Mouse (Mus musculus) MEL (cell line): ENCODE data around the gene Dyrk1a. TPM values are rescaled to one million over a fixed set of nuclear protein-coding genes. Genes with fewer than 3 reads are reported as not detected.

Experiments
- DNase-seq: peaks from one replicate; pipeline ENCODE4 v3.0.0; 2011; ENCODE audit warnings: low read depth, low spot score
- H3K27ac ChIP-seq: 2 replicates; pipeline ENCODE4 v1.5.1; 2012; ENCODE audit warnings: low read depth, mild to moderate bottlenecking, control low read depth, low read length, moderate library complexity; ENCODE audit not compliant: control insufficient read depth
- H3K27me3 ChIP-seq, 2 experiments: fragments of 150-350 bp in 1 of 2; sonication (generic) in 1 of 2; 2 replicates each; pipeline ENCODE4 v1.6.1; 2012; ENCODE audit warnings: low read length in 2 of 2, mild to moderate bottlenecking in 2 of 2, improper control_type of control experiment in 1 of 2, moderate library complexity in 1 of 2; ENCODE audit not compliant: insufficient read depth in 2 of 2, control insufficient read depth in 1 of 2
- H3K36me3 ChIP-seq, 2 experiments: 2 replicates each; pipeline ENCODE4 v1.6.1; 2012 to 2014; ENCODE audit warnings: low read length in 2 of 2, improper control_type of control experiment in 1 of 2, inconsistent platforms in 1 of 2, mild to moderate bottlenecking in 1 of 2; ENCODE audit not compliant: insufficient read depth in 2 of 2, control insufficient read depth in 1 of 2
- H3K4me1 ChIP-seq, 2 experiments: fragments of 150-350 bp in 1 of 2; sonication (generic) in 1 of 2; 2 replicates each; pipeline ENCODE4 v1.6.1; 2012; ENCODE audit warnings: low read length in 2 of 2, improper control_type of control experiment in 1 of 2, mild to moderate bottlenecking in 1 of 2; ENCODE audit not compliant: insufficient read depth in 2 of 2, control insufficient read depth in 1 of 2
- H3K4me3 ChIP-seq, 2 experiments: fragments of 150-350 bp in 1 of 2; sonication (generic) in 1 of 2; 2 replicates each; pipeline ENCODE4 v1.5.1; 2012; ENCODE audit warnings: low read depth in 2 of 2, low read length in 2 of 2, mild to moderate bottlenecking in 2 of 2, moderate library complexity in 2 of 2, control low read depth in 1 of 2, improper control_type of control experiment in 1 of 2; ENCODE audit not compliant: control insufficient read depth in 1 of 2, insufficient read depth in 1 of 2
- H3K79me2 ChIP-seq: 2 replicates; pipeline ENCODE4 v1.6.1; 2012; ENCODE audit warnings: mild to moderate bottlenecking, low read length, moderate library complexity; ENCODE audit not compliant: control insufficient read depth, poor library complexity, insufficient read depth
- H3K9ac ChIP-seq: 2 replicates; pipeline ENCODE4 v1.6.1; 2012; ENCODE audit warnings: low read depth, mild to moderate bottlenecking, control low read depth, low read length, moderate library complexity; ENCODE audit not compliant: control insufficient read depth, poor library complexity, severe bottlenecking
- H3K9me3 ChIP-seq: fragments of 150-350 bp; sonication (generic); replicated peaks from 2 replicates; pipeline ENCODE4 v1.6.1; 2012; ENCODE audit warnings: mild to moderate bottlenecking, low read length, improper control_type of control experiment, moderate library complexity; ENCODE audit not compliant: insufficient read depth
- CHD1 ChIP-seq: IDR thresholded peaks from 2 replicates; pipeline ENCODE4 v1.6.1; 2012; ENCODE audit warnings: low read depth, mild to moderate bottlenecking, inconsistent platforms, low read length, improper control_type of control experiment
- CHD2 ChIP-seq: IDR thresholded peaks from 2 replicates; pipeline ENCODE4 v1.6.1; 2011; ENCODE audit warnings: low read length, improper control_type of control experiment
- CTCF ChIP-seq, 3 experiments: IDR thresholded peaks in 2 of 3; conservative IDR thresholded peaks in 1 of 3; 2 replicates each; pipeline ENCODE4 v1.5.1; 2011 to 2012; ENCODE audit warnings: low read length in 3 of 3, low read depth in 2 of 3, mild to moderate bottlenecking in 2 of 3, improper control_type of control experiment in 1 of 3, inconsistent platforms in 1 of 3, mixed read lengths in 1 of 3, moderate library complexity in 1 of 3; ENCODE audit not compliant: control insufficient read depth in 1 of 3, insufficient read depth in 1 of 3, poor library complexity in 1 of 3, severe bottlenecking in 1 of 3
- ELF1 ChIP-seq: IDR thresholded peaks from 2 replicates; pipeline ENCODE4 v1.6.1; 2014; ENCODE audit warnings: low read depth, mild to moderate bottlenecking, inconsistent platforms, low read length, improper control_type of control experiment, moderate library complexity
- ETS1 ChIP-seq: IDR thresholded peaks from 2 replicates; pipeline ENCODE4 v1.6.1; 2012; ENCODE audit warnings: low read depth, mild to moderate bottlenecking, inconsistent platforms, low read length, improper control_type of control experiment, moderate library complexity
- GABPA ChIP-seq: IDR thresholded peaks from 2 replicates; pipeline ENCODE4 v1.6.1; 2012; ENCODE audit warnings: low read depth, mild to moderate bottlenecking, inconsistent platforms, low read length, improper control_type of control experiment, moderate library complexity
- HCFC1 ChIP-seq: IDR thresholded peaks from 2 replicates; pipeline ENCODE4 v1.6.1; 2012; ENCODE audit warnings: low read depth, mild to moderate bottlenecking, inconsistent platforms, low read length, improper control_type of control experiment, moderate library complexity
- MYB ChIP-seq: IDR thresholded peaks from 2 replicates; pipeline ENCODE4 v1.6.1; 2011; ENCODE audit warnings: mild to moderate bottlenecking, low read depth, low read length, improper control_type of control experiment
- MYC ChIP-seq: IDR thresholded peaks from 2 replicates; pipeline ENCODE4 v1.6.1; 2011; ENCODE audit warnings: low read depth, mild to moderate bottlenecking, low read length, improper control_type of control experiment, moderate library complexity
- NRF1 ChIP-seq: IDR thresholded peaks from 2 replicates; pipeline ENCODE4 v1.6.1; 2014; ENCODE audit warnings: low read depth, mild to moderate bottlenecking, inconsistent platforms, low read length, improper control_type of control experiment, moderate library complexity; ENCODE audit not compliant: poor library complexity, insufficient read depth, severe bottlenecking
- POLR2AphosphoS5 ChIP-seq: IDR thresholded peaks from 2 replicates; pipeline ENCODE4 v1.6.1; 2012; ENCODE audit warnings: low read depth, borderline replicate concordance, mild to moderate bottlenecking, inconsistent platforms, low read length, moderate library complexity, mixed read lengths
- RAD21 ChIP-seq: IDR thresholded peaks from 2 replicates; pipeline ENCODE4 v1.6.1; 2011; ENCODE audit warnings: mild to moderate bottlenecking, low read depth, low read length, improper control_type of control experiment
- RCOR1 ChIP-seq: IDR thresholded peaks from 2 replicates; pipeline ENCODE4 v1.6.1; 2012; ENCODE audit warnings: low read depth, mild to moderate bottlenecking, inconsistent platforms, low read length, improper control_type of control experiment
- SIN3A ChIP-seq: IDR thresholded peaks from 2 replicates; pipeline ENCODE4 v1.6.1; 2012; ENCODE audit warnings: low read length, improper control_type of control experiment, inconsistent platforms
- UBTF ChIP-seq: IDR thresholded peaks from 2 replicates; pipeline ENCODE4 v1.6.1; 2012; ENCODE audit warnings: low read depth, mild to moderate bottlenecking, inconsistent platforms, low read length, improper control_type of control experiment, moderate library complexity, borderline replicate concordance; ENCODE audit not compliant: insufficient read depth
- USF2 ChIP-seq, 2 experiments: IDR thresholded peaks; 2 replicates each; pipeline ENCODE4 v1.6.1; 2011 to 2012; ENCODE audit warnings: improper control_type of control experiment in 2 of 2, low read length in 2 of 2, borderline replicate concordance in 1 of 2, inconsistent platforms in 1 of 2, low read depth in 1 of 2, mild to moderate bottlenecking in 1 of 2; ENCODE audit not compliant: insufficient read depth in 1 of 2
- polyA plus RNA-seq, 2 experiments: library from polyadenylated mRNA; stranded (reverse) in 1 of 2; unstranded in 1 of 2; fragments of >175 nt in 1 of 2; fragments of >200 nt in 1 of 2; gene quantifications; 2 replicates each; pipeline versions ENCODE4 v1.2.1 to v1.2.4; 2012; ENCODE audit warnings: low replicate concordance in 2 of 2, low read depth in 1 of 2; ENCODE audit not compliant: insufficient read length in 2 of 2, insufficient read depth in 1 of 2, missing spikeins in 1 of 2
- total RNA-seq: library from RNA; depleted of rRNA; stranded (reverse); fragments of 300-350 nt; gene quantifications from 2 replicates; pipeline ENCODE4 v1.2.3, GENCODE M21; 2012

The Dyrk1a gene
- total and polyA plus RNA-seq, 3 experiments, result 22.6 to 126 (median 34.7) TPM

DNA sequence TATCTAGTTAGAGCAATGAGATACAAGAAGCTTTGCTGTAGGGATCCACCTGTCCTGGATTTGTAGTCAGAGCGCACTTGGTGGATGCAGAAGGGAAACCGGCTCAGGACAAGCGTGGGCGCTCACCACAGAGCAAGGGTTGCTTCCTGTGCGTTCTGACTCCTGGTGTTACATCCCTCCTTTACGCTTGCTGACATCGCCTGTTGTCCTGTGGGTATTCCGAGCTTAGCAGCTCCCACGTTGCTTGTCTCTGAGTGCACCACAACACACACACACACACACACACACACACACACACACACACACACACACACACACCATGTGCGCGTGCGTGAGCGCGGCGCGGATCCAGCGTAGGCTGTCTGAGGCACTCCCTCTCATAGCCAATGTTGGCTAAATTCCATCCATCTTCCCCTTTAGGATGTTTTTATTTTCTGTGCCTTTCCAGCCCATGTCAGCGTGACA is 155.0 kb downstream of the Dyrk1a start:
- Histone ChIP-seq H3K36me3 (no peaks in the 10 kb centered on the region), H3K79me2 (no peaks in the 10 kb centered on the region), H3K27me3 (no peaks in the 10 kb centered on the region; a peak in 1 of 4 replicates), H3K27ac (peak overlapping the region; percentile 2), H3K4me3 (peak overlapping the region; percentile 55 to 70), H3K4me1 (no peaks in the 10 kb centered on the region), H3K9me3 (no peaks in the 10 kb centered on the region), H3K9ac (peak overlapping the region; percentile 47)
- no peak for TF ChIP-seq MYB
- no peak for TF ChIP-seq RCOR1
- no peak for TF ChIP-seq POLR2AphosphoS5
- no peak for TF ChIP-seq ETS1
- no peak for TF ChIP-seq ELF1
- no peak for TF ChIP-seq GABPA
- TF ChIP-seq CHD2, result no peak
- peak; percentile 58 for TF ChIP-seq NRF1
- TF ChIP-seq USF2 (IDR thresholded peaks at IDR 0.05; ENCODE audit: borderline replicate concordance in 1 of 2, insufficient read depth in 1 of 2, low read depth in 1 of 2, low read length in 2 of 2), result no peak
- TF ChIP-seq HCFC1, result no peak
- TF ChIP-seq MYC, result 0 out of 2 replicates have a peak, but pooled peaks have one; percentile 51
- TF ChIP-seq SIN3A, result peak; percentile 11; the same call in 1 of the 2 replicates
- peak; percentile 56 for DNase-seq

DNA sequence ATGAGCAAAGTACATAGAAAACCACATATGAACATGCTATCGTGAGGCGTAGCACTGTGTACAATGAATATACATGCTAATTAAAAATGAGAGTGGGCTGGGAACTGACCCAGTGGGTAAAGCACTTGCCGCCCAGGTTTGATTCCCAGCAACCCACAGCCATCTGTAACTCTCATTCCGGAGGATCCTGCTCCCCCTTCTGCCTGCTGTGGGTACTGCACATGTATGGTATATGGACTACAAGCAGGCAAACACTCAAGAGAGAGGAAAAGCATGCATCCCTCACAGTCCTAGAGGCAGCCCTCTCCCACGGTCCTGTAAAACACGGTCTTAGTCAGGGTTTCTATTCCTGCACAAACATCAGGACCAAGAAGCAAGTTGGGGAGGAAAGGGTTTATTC is 159.4 kb downstream of the Dyrk1a start:
- no peaks in the 10 kb centered on the region for H3K79me2 ChIP-seq
- H3K27ac ChIP-seq, result no peak overlapping the region
- no peaks in the 10 kb centered on the region; a peak in 1 of 4 replicates for H3K27me3 ChIP-seq
- no peaks in the 10 kb centered on the region for H3K9me3 ChIP-seq
- no peaks in the 10 kb centered on the region for H3K4me1 ChIP-seq
- TF ChIP-seq RAD21, result peak; percentile 5
- TF ChIP-seq CHD1, result no peak
- TF ChIP-seq CTCF (IDR thresholded peaks at IDR 0.05 in 2 of 3, conservative IDR thresholded peaks at IDR 0.05 in 1 of 3; ENCODE audit: control insufficient read depth in 1 of 3, insufficient read depth in 1 of 3, low read depth in 2 of 3, low read length in 3 of 3, poor library complexity in 1 of 3, severe bottlenecking in 1 of 3), result peak; percentile 23 to 38 (median 34); a peak in 5 of 6 replicates
- no peak for TF ChIP-seq UBTF
- TF ChIP-seq SIN3A, result no peak
- H3K9ac ChIP-seq, result no peak overlapping the region
- no peaks in the 10 kb centered on the region for H3K36me3 ChIP-seq
- peak; percentile 27 for DNase-seq
- H3K4me3 ChIP-seq, result no peak overlapping the region
